Mouse (Mus musculus) limb, embryonic 12.5 days (tissue): ENCODE measurements around the gene Gm20388. TPM values are rescaled to one million over a fixed set of nuclear protein-coding genes. Genes with fewer than 3 reads are reported as not detected.

Experiments
- ATAC-seq: fragments of 200-750 bp; cut with Nextera tagmentation; 2 replicates; pipeline ENCODE4 v1.8.0; 2017; ENCODE audit warnings: low read depth, moderate TSS enrichment; ENCODE audit not compliant: insufficient number of reproducible peaks, insufficient read depth, low FRiP score, low TSS enrichment
- H3K27ac ChIP-seq: fragments of 300-500 bp; sonication (generic); 2 replicates; pipeline ENCODE4 v1.5.1; 2016; ENCODE audit warnings: mild to moderate bottlenecking, moderate library complexity
- H3K27me3 ChIP-seq: fragments of 300-500 bp; sonication (generic); 2 replicates; pipeline ENCODE4 v1.6.1; 2016; ENCODE audit warnings: mild to moderate bottlenecking, moderate library complexity
- H3K36me3 ChIP-seq: fragments of 300-500 bp; sonication (generic); 2 replicates; pipeline ENCODE4 v1.6.1; 2016; ENCODE audit warnings: mild to moderate bottlenecking, moderate library complexity
- H3K4me1 ChIP-seq: fragments of 300-500 bp; sonication (generic); replicated peaks from 2 replicates; pipeline ENCODE4 v1.6.1; 2016
- H3K4me2 ChIP-seq: fragments of 300-500 bp; sonication (generic); 2 replicates; pipeline ENCODE4 v1.6.1; 2016; ENCODE audit warnings: mild to moderate bottlenecking, moderate library complexity
- H3K4me3 ChIP-seq: fragments of 300-500 bp; sonication (generic); replicated peaks from 2 replicates; pipeline ENCODE4 v1.5.1; 2016; ENCODE audit warnings: mild to moderate bottlenecking
- H3K9ac ChIP-seq: fragments of 300-500 bp; sonication (generic); replicated peaks from 2 replicates; pipeline ENCODE4 v1.6.1; 2016; ENCODE audit warnings: mild to moderate bottlenecking, moderate library complexity
- H3K9me3 ChIP-seq: fragments of 300-500 bp; sonication (generic); 2 replicates; pipeline ENCODE4 v1.6.1; 2016; ENCODE audit warnings: mild to moderate bottlenecking, moderate library complexity
- WGBS: fragments of 180-500 bp; shearing (Covaris S2); methylation state at CpG from one replicate; pipeline ENCODE4 v1.1.7; 2016; 5-methylcytosine and 5-hydroxymethylcytosine counted together
- polyA plus RNA-seq: library from polyadenylated mRNA; unstranded; fragments of >200 nt; fragmentation: Nextera tagmentation; extraction: Ambion mirVana; gene quantifications from 2 replicates; pipeline ENCODE4 v1.2.1, GENCODE M21; 2016

Gene Gm20388
- polyA plus RNA-seq, 1 experiment from 2014 or later, result not detected

- Histone ChIP-seq H3K27me3 (no peaks in the 10 kb centered on the region), H3K9ac (no peak overlapping the region), H3K4me3 (no peak overlapping the region), H3K9me3 (no peaks in the 10 kb centered on the region), H3K36me3 (no peaks in the 10 kb centered on the region), H3K4me1 (no peaks in the 10 kb centered on the region), H3K27ac (no peak overlapping the region), H3K4me2 (no peak overlapping the region)
- no peak for ATAC-seq
- WGBS, result 86% methylated on average over 11 of the region's 11 CpGs
Measured at GRCm38 (mm10) chr8:121706956-121707355, 1796.3 kb downstream of the Gm20388 start.

GRCm38 (mm10) chr8:121708406-121708805 lies 1797.8 kb downstream of the Gm20388 start:
- Histone ChIP-seq H3K36me3 (no peaks in the 10 kb centered on the region), H3K9me3 (no peaks in the 10 kb centered on the region), H3K4me2 (no peak overlapping the region), H3K4me1 (no peaks in the 10 kb centered on the region), H3K9ac (no peak overlapping the region), H3K27ac (no peak overlapping the region), H3K27me3 (peaks cover 7% of the 10 kb centered on the region; the same call in 1 of the 2 replicates), H3K4me3 (no peak overlapping the region)
- ATAC-seq, result no peak
- 64% methylated on average over 6 of the region's 6 CpGs for WGBS

- no peak for ATAC-seq
- Histone ChIP-seq H3K27ac (no peak overlapping the region), H3K27me3 (peaks cover 70% of the 10 kb centered on the region), H3K4me3 (no peak overlapping the region), H3K9ac (0 out of 2 replicates have a peak overlapping the region, but pooled peaks have one; percentile 18), H3K4me1 (peaks cover 12% of the 10 kb centered on the region), H3K4me2 (peak overlapping the region; percentile 43), H3K36me3 (no peaks in the 10 kb centered on the region), H3K9me3 (no peaks in the 10 kb centered on the region)
- 44% methylated on average over 14 of the region's 14 CpGs for WGBS
Measured at GRCm38 (mm10) chr8:121717502-121717901, 1806.9 kb downstream of the Gm20388 start.

- H3K36me3 ChIP-seq, result no peaks in the 10 kb centered on the region
- peaks cover 12% of the 10 kb centered on the region for H3K4me1 ChIP-seq
- no peak overlapping the region for H3K4me3 ChIP-seq
- peak overlapping the region; percentile 43 for H3K4me2 ChIP-seq
- 29% methylated on average over 12 of the region's 12 CpGs for WGBS
- H3K27ac ChIP-seq, result no peak overlapping the region
- H3K27me3 ChIP-seq, result peaks cover 65% of the 10 kb centered on the region
- H3K9ac ChIP-seq, result no peak overlapping the region
- peak; percentile 44; the same call in 1 of the 2 replicates for ATAC-seq
- H3K9me3 ChIP-seq, result no peaks in the 10 kb centered on the region
Measured at GRCm38 (mm10) chr8:121717982-121718425, 1807.4 kb downstream of the Gm20388 start.

- H3K9me3 ChIP-seq, result no peaks in the 10 kb centered on the region
- H3K36me3 ChIP-seq, result no peaks in the 10 kb centered on the region
- no peak overlapping the region for H3K4me3 ChIP-seq
- WGBS, result 50% methylated on average over 6 of the region's 6 CpGs
- H3K4me1 ChIP-seq, result peaks cover 12% of the 10 kb centered on the region
- no peak for ATAC-seq
- no peak overlapping the region for H3K27ac ChIP-seq
- H3K9ac ChIP-seq, result no peak overlapping the region
- no peak overlapping the region for H3K4me2 ChIP-seq
- peaks cover 62% of the 10 kb centered on the region for H3K27me3 ChIP-seq
Measured at GRCm38 (mm10) chr8:121718925-121719324, 1808.3 kb downstream of the Gm20388 start.

GRCm38 (mm10) chr8:121721072-121721471 lies 1810.4 kb downstream of the Gm20388 start:
- Histone ChIP-seq H3K9ac (no peak overlapping the region), H3K9me3 (no peaks in the 10 kb centered on the region), H3K36me3 (no peaks in the 10 kb centered on the region), H3K4me1 (peaks cover 5% of the 10 kb centered on the region), H3K4me3 (no peak overlapping the region), H3K27me3 (peaks cover 48% of the 10 kb centered on the region), H3K27ac (no peak overlapping the region), H3K4me2 (no peak overlapping the region)
- 65% methylated on average over 6 of the region's 6 CpGs for WGBS
- no peak for ATAC-seq

- WGBS, result 69% methylated on average over 12 of the region's 12 CpGs
- Histone ChIP-seq H3K9ac (no peak overlapping the region), H3K27ac (no peak overlapping the region), H3K27me3 (peaks cover 49% of the 10 kb centered on the region), H3K36me3 (no peaks in the 10 kb centered on the region), H3K9me3 (peaks cover 8% of the 10 kb centered on the region; the same call in 1 of the 2 replicates), H3K4me1 (no peaks in the 10 kb centered on the region), H3K4me2 (no peak overlapping the region), H3K4me3 (no peak overlapping the region)
- no peak for ATAC-seq
Measured at GRCm38 (mm10) chr8:121723846-121724245, 1813.2 kb downstream of the Gm20388 start.

GRCm38 (mm10) chr8:121727164-121727563 lies 1816.5 kb downstream of the Gm20388 start:
- 71% methylated on average over 3 of the region's 3 CpGs for WGBS
- Histone ChIP-seq H3K27me3 (peaks cover 64% of the 10 kb centered on the region), H3K27ac (no peak overlapping the region), H3K9ac (no peak overlapping the region), H3K9me3 (peaks cover 8% of the 10 kb centered on the region; the same call in 1 of the 2 replicates), H3K4me3 (no peak overlapping the region), H3K4me1 (peaks cover 16% of the 10 kb centered on the region), H3K4me2 (no peak overlapping the region), H3K36me3 (no peaks in the 10 kb centered on the region)
- ATAC-seq, result no peak

- peak within 1 kb of the TSS; percentile 85 for H3K4me2 ChIP-seq
- no peaks in the 10 kb centered on the region for H3K36me3 ChIP-seq
- peaks cover 8% of the 10 kb centered on the region; the same call in 1 of the 2 replicates for H3K9me3 ChIP-seq
- 9% methylated on average over 12 of the region's 12 CpGs for WGBS
- H3K27me3 ChIP-seq, result peaks cover 78% of the 10 kb centered on the region
- peak within 1 kb of the TSS; percentile 53 for H3K4me3 ChIP-seq
- no peak for ATAC-seq
- no peak within 1 kb of the TSS for H3K27ac ChIP-seq
- H3K9ac ChIP-seq, result 0 out of 2 replicates have a peak within 1 kb of the TSS, but pooled peaks have one; percentile 52
- H3K4me1 ChIP-seq, result peaks cover 18% of the 10 kb centered on the region
Measured at GRCm38 (mm10) chr8:121729323-121729722, 1818.7 kb downstream of the Gm20388 start, which contains the start of gene Jph3. Gene Jph3, plus strand, starts transcription at chr8:121729623.

GRCm38 (mm10) chr8:121729754-121730153 lies 1819.1 kb downstream of the Gm20388 start:
- Histone ChIP-seq H3K27me3 (peaks cover 78% of the 10 kb centered on the region), H3K36me3 (no peaks in the 10 kb centered on the region), H3K9me3 (peaks cover 8% of the 10 kb centered on the region; the same call in 1 of the 2 replicates), H3K4me2 (peak overlapping the region; percentile 85), H3K9ac (no peak overlapping the region), H3K4me1 (peaks cover 18% of the 10 kb centered on the region), H3K27ac (no peak overlapping the region), H3K4me3 (peak overlapping the region; percentile 53)
- WGBS, result under 1% methylated on average over 52 of the region's 54 CpGs
- ATAC-seq, result no peak

- 0% methylated on average over 43 of the region's 60 CpGs for WGBS
- Histone ChIP-seq H3K4me2 (peak overlapping the region; percentile 85), H3K36me3 (no peaks in the 10 kb centered on the region), H3K9me3 (peaks cover 8% of the 10 kb centered on the region; the same call in 1 of the 2 replicates), H3K27me3 (peaks cover 79% of the 10 kb centered on the region), H3K4me1 (peaks cover 18% of the 10 kb centered on the region), H3K9ac (0 out of 2 replicates have a peak overlapping the region, but pooled peaks have one; percentile 52), H3K27ac (no peak overlapping the region), H3K4me3 (peak overlapping the region; percentile 53)
- no peak for ATAC-seq
Measured at GRCm38 (mm10) chr8:121730170-121730569, 1819.5 kb downstream of the Gm20388 start.

GRCm38 (mm10) chr8:121730646-121731045 lies 1820.0 kb downstream of the Gm20388 start:
- Histone ChIP-seq H3K27ac (no peak overlapping the region), H3K4me1 (peaks cover 18% of the 10 kb centered on the region), H3K27me3 (peaks cover 81% of the 10 kb centered on the region), H3K9ac (no peak overlapping the region), H3K4me3 (peak overlapping the region; percentile 53), H3K4me2 (peak overlapping the region; percentile 85), H3K9me3 (peaks cover 8% of the 10 kb centered on the region; the same call in 1 of the 2 replicates), H3K36me3 (no peaks in the 10 kb centered on the region)
- ATAC-seq, result no peak
- WGBS, result under 1% methylated on average over 37 of the region's 37 CpGs
